Mouse (Mus musculus): Measurements from ENCODE around the gene Pigk. TPM values are rescaled to one million over a fixed set of nuclear protein-coding genes. Genes with fewer than 3 reads are reported as not detected.

Gene Pigk
- total RNA-seq, 2 experiments from 2014 or later, result 20.8 to 27.7 TPM

GRCm38 (mm10) chr3:152917579-152917978 is 203.7 kb downstream of the Pigk start:
- no peak for DNase-seq
- intact Hi-C loops (cut with DNase I; ENCODE audit: low total_unique reads), result no loop called here

- intact Hi-C loops (cut with DNase I; ENCODE audit: low total_unique reads), result no loop called here
- DNase-seq, result no peak
These were observed 205.2 kb downstream of the Pigk start for GRCm38 (mm10) chr3:152919101-152919500.

GRCm38 (mm10) chr3:152920365-152920764 is 206.5 kb downstream of the Pigk start:
- no peak for DNase-seq
- intact Hi-C loops (cut with DNase I; ENCODE audit: low total_unique reads), result no loop called here

GRCm38 (mm10) chr3:152923530-152923929 is 209.6 kb downstream of the Pigk start:
- intact Hi-C loops (cut with DNase I; ENCODE audit: low total_unique reads), result no loop called here
- DNase-seq, result no peak

GRCm38 (mm10) chr3:152925364-152925763 is 211.5 kb downstream of the Pigk start:
- intact Hi-C loops (cut with DNase I; ENCODE audit: low total_unique reads), result no loop called here
- DNase-seq, result no peak

GRCm38 (mm10) chr3:152926166-152926565 is 212.3 kb downstream of the Pigk start:
- DNase-seq, result no peak
- intact Hi-C loops (cut with DNase I; ENCODE audit: low total_unique reads), result no loop called here

GRCm38 (mm10) chr3:152928287-152928975 is 214.5 kb downstream of the Pigk start:
- no peak for DNase-seq
- intact Hi-C loops (cut with DNase I; ENCODE audit: low total_unique reads), result no loop called here

GRCm38 (mm10) chr3:152929256-152929787 is 215.4 kb downstream of the Pigk start:
- intact Hi-C loops (cut with DNase I; ENCODE audit: low total_unique reads), result no loop called here
- DNase-seq, result no peak

GRCm38 (mm10) chr3:152929788-152930281 is 215.9 kb downstream of the Pigk start:
- intact Hi-C loops (cut with DNase I; ENCODE audit: low total_unique reads), result no loop called here
- no peak for DNase-seq

GRCm38 (mm10) chr3:152931354-152931753 is 217.5 kb downstream of the Pigk start:
- DNase-seq, result no peak
- intact Hi-C loops (cut with DNase I; ENCODE audit: low total_unique reads), result no loop called here

GRCm38 (mm10) chr3:152932096-152932495 is 218.2 kb downstream of the Pigk start:
- no peak for DNase-seq

GRCm38 (mm10) chr3:152932544-152932943 is 218.6 kb downstream of the Pigk start:
- intact Hi-C loops (cut with DNase I; ENCODE audit: low total_unique reads), result no loop called here
- DNase-seq, result no peak

More at GRCm38 (mm10) chr3:152932096-152932495, 218.2 kb downstream of the Pigk start:
- intact Hi-C loops (cut with DNase I; ENCODE audit: low total_unique reads), result no loop called here

- intact Hi-C loops (cut with DNase I; ENCODE audit: low total_unique reads), result no loop called here
- DNase-seq, result no peak
These were observed 219.8 kb downstream of the Pigk start for GRCm38 (mm10) chr3:152933737-152934136.

GRCm38 (mm10) chr3:152936313-152936712 is 222.4 kb downstream of the Pigk start:
- intact Hi-C loops (cut with DNase I; ENCODE audit: low total_unique reads), result no loop called here

GRCm38 (mm10) chr3:152941671-152942070 is 227.8 kb downstream of the Pigk start:
- intact Hi-C loops (cut with DNase I; ENCODE audit: low total_unique reads), result no loop called here
- no peak for DNase-seq

More at GRCm38 (mm10) chr3:152936313-152936712, 222.4 kb downstream of the Pigk start:
- DNase-seq, result no peak

GRCm38 (mm10) chr3:152942985-152943384 is 229.1 kb downstream of the Pigk start:
- intact Hi-C loops (cut with DNase I; ENCODE audit: low total_unique reads), result no loop called here
- no peak for DNase-seq

GRCm38 (mm10) chr3:152944766-152945165 is 230.9 kb downstream of the Pigk start:
- intact Hi-C loops (cut with DNase I; ENCODE audit: low total_unique reads), result no loop called here
- no peak for DNase-seq

GRCm38 (mm10) chr3:152947031-152947640 is 233.2 kb downstream of the Pigk start:
- no peak for DNase-seq
- intact Hi-C loops (cut with DNase I; ENCODE audit: low total_unique reads), result no loop called here

- intact Hi-C loops (cut with DNase I; ENCODE audit: low total_unique reads), result no loop called here
- DNase-seq, result no peak
These were observed 234.7 kb downstream of the Pigk start for GRCm38 (mm10) chr3:152948556-152948955.

- no peak for DNase-seq
These were observed 235.4 kb downstream of the Pigk start for GRCm38 (mm10) chr3:152949233-152949777.

More at GRCm38 (mm10) chr3:152949233-152949777, 235.4 kb downstream of the Pigk start:
- intact Hi-C loops (cut with DNase I; ENCODE audit: low total_unique reads), result no loop called here
